Mouse (Mus musculus) cerebellum, postnatal 4 days (tissue): ENCODE results near the gene Fgf13.

Experiments
- DNase-seq, 2 experiments: peaks; one replicate each; pipeline ENCODE4 v3.0.0; 2022; ENCODE audit warnings: low spot score in 2 of 2, mixed read lengths in 1 of 2

Fgf13 gene

GRCm38 (mm10) chrX:59567695-59568431, at the start of gene Fgf13:
Gene Fgf13, minus strand, starts transcription at chrX:59568071.
- DNase-seq, result peak in 1 of 2 experiments; percentile 20

GRCm38 (mm10) chrX:59606535-59606934, 38.7 kb upstream of the Fgf13 start:
- no peak for DNase-seq

DNA sequence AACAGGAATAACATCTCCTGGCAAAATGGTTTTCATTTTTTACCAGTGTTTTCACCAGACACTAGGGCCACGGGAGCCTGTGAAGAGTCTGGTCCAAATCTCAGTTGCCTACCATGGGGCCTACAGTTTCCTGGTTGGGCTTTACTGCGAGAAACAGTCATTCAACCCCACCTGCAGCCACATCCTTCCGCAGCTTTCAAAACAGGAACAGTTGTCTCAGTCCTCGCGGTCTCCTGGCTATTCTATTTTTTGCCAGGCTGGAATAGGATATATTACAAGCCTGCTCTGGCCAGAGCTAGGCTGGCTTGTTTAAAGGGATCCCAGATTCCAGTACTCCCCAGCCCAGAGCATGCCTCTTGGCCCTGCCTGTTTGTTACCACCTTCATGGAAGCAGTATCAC, 21.2 kb upstream of the Fgf13 start:
- DNase-seq, result no peak

GRCm38 (mm10) chrX:59585508-59586186, 17.8 kb upstream of the Fgf13 start:
- no peak for DNase-seq

DNA sequence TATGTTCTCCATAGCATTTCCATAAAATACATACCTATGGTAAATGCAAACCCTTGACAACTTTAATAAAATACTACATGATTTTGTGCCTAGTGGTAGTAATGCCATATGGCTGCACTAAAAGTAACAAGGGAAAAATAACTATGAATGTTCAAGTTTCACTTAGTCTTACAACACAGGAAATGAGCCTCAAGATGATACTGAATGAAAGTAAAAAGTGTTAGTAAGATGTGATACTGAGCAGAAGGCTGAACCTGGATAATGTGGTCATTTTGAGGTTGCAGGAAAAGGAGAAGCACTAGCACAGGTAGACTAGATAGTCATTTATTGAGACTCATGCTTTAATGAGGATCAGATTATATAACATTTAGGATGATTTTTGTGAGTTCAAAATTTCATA, 16.2 kb upstream of the Fgf13 start:
- no peak for DNase-seq

DNA sequence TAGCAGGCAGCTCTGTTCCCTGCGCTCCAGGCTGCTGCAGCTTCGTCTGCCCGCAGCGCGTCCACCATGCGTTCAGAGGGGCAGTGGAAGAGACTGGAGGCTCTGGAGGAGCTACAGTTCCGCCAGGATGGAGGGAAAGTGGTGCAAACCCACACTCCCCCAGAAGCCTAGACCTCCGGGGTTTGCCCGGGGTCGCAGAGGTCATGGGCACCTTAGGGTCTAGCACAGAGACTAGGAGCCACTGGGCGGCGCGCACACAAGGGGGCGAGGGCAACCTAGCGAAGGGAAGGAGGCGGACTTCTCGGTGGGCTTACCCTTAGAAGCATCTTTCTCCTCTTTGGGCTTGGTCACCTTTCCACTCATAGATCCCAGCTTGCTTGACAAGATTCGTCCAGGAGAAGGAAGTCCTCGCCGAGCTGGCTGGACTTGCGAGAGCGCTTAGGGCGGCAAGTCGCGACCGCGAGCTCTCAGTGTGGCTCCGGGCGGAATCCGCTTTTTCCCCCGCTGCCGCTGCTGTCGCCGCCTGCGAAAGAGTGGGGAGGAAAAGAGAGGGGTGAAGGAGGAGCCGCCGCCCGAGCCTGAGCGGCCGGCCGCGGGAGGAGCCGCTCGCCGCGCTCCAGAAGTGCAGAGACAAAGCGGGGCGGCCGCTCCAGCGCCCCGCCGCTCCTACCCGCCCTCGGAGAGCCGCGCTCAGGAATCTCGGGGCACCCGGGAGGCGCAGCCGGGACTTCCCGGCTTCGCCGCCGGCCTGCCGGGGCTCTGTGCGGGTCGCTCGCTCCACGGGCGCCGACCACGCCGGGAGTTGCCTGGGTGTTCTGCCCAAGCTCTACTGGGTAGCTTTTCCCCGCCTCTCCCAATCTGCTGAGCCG, 811 bp downstream of the Fgf13 start:
- peak in 1 of 2 experiments; percentile 31 for DNase-seq

GRCm38 (mm10) chrX:59566017-59566679, 1.7 kb downstream of the Fgf13 start:
- peak in 1 of 2 experiments; percentile 10 for DNase-seq

DNA sequence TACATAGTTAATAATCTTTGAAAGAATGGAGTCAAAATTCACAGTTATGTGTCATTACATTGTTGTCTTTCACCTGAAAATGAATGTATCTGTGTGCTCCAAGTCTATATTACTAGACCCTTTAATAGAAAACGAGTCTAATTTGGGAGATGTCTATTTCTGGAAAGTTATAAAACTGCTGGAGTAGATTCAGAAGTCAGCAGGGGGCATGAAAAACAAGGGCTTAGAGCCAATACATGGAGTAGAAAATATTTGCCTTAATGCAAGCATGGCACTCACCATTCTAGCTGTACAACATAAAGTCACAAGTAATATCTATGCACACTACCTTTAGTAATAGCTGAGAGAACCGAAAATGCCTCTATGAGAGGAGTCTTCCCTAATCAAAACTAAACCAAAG, 19.9 kb downstream of the Fgf13 start:
- no peak for DNase-seq

DNA sequence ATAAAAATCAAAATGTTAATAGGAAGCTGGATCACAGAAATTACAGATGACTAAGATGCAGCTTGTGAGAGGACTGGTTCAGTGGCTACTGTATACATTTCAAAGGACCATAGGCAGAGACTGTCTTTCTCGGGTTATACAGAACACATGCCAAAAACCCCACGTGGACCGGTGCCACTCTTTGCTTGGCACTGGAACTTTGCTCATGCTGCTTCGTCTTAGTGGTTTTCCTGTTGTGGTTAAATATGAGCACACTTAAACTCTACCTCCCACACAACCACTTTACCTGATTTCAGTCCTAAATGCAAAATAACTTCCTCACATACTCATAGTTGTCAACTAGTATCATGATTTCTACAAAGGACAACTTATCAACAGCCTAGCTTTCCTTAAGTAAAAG, 59.6 kb downstream of the Fgf13 start:
- no peak for DNase-seq

DNA sequence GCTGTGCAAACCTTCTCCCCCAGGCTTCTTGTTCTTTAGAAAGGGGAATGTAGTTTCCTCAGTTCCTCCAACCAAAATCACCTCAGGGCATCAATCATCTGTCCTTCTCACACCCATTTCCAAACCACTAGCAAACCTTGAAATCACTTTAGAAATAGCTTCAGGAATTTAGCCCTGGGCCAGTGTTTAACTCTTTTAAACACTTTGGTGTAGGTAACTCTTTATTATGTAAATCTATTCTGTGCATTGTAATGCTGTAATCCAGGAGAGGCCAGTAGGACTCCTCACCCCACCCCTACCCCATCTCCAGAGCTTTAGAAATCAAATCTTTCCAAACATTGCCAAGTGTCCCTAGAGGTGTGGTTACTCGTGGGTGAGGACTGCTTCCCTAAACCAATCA, 74.5 kb downstream of the Fgf13 start:
- DNase-seq, result no peak

GRCm38 (mm10) chrX:59485426-59485825, 82.4 kb downstream of the Fgf13 start:
- DNase-seq, result no peak

GRCm38 (mm10) chrX:59402596-59403285, 165.1 kb downstream of the Fgf13 start:
- DNase-seq, result peak in 1 of 2 experiments; percentile 8

- peak in 1 of 2 experiments; percentile 4 for DNase-seq
These were observed 276.9 kb downstream of the Fgf13 start for GRCm38 (mm10) chrX:59290916-59291411.

DNA sequence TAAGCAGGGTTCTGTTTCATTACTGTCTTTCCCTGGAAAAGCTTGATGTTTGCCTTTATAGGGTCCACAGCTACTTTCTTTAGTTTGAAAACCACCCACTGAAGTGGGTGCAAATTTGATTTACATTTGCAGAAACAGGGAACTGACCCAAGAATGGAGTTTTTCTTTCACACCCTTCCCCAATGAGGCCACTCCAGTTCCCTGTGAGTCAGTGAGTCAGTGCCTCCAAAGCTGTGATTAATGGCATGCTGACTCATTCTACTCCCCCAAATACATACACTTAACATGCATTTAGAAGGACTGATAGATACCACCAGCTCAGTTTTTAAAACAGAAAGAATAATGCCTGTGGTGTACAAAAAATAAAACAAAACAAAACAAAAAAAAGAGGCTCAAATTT, 316.3 kb downstream of the Fgf13 start:
- no peak for DNase-seq

GRCm38 (mm10) chrX:59243752-59244151, 324.1 kb downstream of the Fgf13 start:
- no peak for DNase-seq

GRCm38 (mm10) chrX:59243176-59243575, 324.7 kb downstream of the Fgf13 start:
- no peak for DNase-seq

DNA sequence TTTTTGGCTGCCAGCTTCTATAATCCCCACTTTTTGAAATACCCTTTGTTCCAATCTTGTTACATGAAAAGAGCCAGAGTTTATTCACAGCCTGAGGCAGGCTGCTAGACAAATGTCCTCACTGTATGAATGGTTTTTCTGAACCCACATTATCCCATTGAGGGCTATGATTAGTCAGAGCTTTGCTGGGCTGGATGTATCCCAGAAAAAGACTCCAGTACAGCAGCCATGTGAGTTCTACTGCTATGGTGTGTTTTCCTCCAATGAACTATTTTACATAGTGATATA, 326.5 kb downstream of the Fgf13 start:
- DNase-seq, result no peak

- no peak for DNase-seq
These were observed 327.0 kb downstream of the Fgf13 start for GRCm38 (mm10) chrX:59240683-59241459.

GRCm38 (mm10) chrX:59220675-59221074, 347.2 kb downstream of the Fgf13 start:
- DNase-seq, result no peak

DNA sequence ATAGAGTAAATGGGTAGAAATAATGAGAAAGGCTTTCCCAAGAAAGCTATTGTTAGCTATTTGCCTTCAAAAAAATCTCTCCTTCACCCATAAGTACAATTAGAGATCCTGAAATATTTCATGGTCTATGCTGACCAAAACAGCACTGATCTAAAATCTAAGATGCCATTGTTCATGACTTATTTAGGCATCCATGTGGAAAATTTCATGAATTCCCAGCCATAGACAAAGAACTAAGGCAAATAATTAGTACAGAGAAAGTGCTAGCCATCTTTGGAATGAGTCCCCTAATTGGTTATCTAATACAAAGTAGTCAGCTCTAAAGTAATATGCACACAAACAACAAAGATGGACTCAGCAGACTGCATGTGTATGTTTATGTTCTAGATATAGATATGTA, 366.7 kb downstream of the Fgf13 start:
- DNase-seq, result no peak
